In the genomic region with DNA sequence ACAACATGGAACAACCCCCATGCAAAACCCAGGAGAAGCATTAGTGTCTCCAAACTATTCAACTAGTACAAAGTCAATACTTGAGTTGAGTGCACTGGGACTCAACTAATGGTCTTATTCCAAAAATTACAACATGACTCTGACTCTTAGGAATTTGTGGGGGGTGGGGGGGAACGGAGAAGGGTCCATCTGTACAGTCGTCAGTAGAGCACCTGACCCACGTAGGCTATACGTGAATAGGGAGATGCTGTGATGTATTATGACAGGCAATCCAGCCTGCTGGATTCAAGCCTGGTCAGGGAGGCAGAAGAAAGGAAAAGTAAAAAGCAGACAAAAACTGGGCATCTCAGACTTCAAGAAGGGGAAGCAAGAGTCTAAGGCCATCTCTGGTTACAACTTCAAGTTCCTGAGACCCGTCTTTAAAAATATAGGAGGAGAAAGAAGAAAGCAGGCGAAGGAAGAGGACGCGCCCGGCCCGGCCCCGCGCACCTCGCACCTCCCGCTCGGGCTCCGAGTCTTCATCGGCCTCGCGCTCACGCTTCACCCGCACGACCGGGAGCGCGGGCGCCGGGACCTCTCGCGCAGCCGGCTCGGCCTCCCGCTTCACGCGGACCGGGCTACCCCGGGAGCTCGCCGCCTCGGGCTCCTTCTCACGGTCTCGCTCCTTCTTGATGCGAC, we compare ENCODE assay signal across 8 mouse cellular contexts. TPM values are rescaled to one million over a fixed set of nuclear protein-coding genes. Genes with fewer than 3 reads are reported as not detected.
A peak's percentile ranks its signal among the peaks of the same experiment; 100 is the strongest.
DNase-seq lines count a peak whose midpoint lies in the region; ATAC-seq lines count a peak whose summit lies in the region.

No protein-coding gene starts in this region.

- no peak for DNase-seq in heart, postnatal 36 days
- peak; percentile 74 for DNase-seq in Muller cell, postnatal 12 days (ENCODE audit: inconsistent ontology term)
- DNase-seq in hindbrain, embryonic 10.5 days (ENCODE audit: low spot score), result no peak
- DNase-seq in adrenal gland, postnatal 14 days, result no peak
- DNase-seq in ovary, postnatal 10 days (ENCODE audit: low spot score), result no peak
- no peak for DNase-seq in spleen, postnatal 10 days (ENCODE audit: low spot score in 2 of 2)

- H3K27me3 ChIP-seq in heart, embryonic 13.5 days (replicated peaks), result no peaks in the 10 kb centered on the region
- no peaks in the 10 kb centered on the region for H3K27me3 ChIP-seq in hindbrain, embryonic 10.5 days (ENCODE audit: insufficient read depth, poor library complexity, severe bottlenecking)
- no peaks in the 10 kb centered on the region for H3K27me3 ChIP-seq in midbrain, embryonic 12.5 days

- ATAC-seq in heart, embryonic 13.5 days (ENCODE audit: extremely low read depth, insufficient number of reproducible peaks, low FRiP score, low TSS enrichment), result peak; percentile 53
- peak; percentile 45 for ATAC-seq in midbrain, embryonic 12.5 days (ENCODE audit: low FRiP score, low read depth)

- no peaks in the 10 kb centered on the region for H3K9me3 ChIP-seq in heart, embryonic 13.5 days
- no peaks in the 10 kb centered on the region for H3K9me3 ChIP-seq in hindbrain, embryonic 10.5 days
- no peaks in the 10 kb centered on the region for H3K9me3 ChIP-seq in midbrain, embryonic 12.5 days

- peak overlapping the region; percentile 89 for H3K4me2 ChIP-seq in heart, embryonic 13.5 days
- H3K4me2 ChIP-seq in midbrain, embryonic 12.5 days (replicated peaks), result peak overlapping the region; percentile 97

- H3K36me3 ChIP-seq in heart, embryonic 13.5 days, result peaks cover 34% of the 10 kb centered on the region
- H3K36me3 ChIP-seq in hindbrain, embryonic 10.5 days, result peaks cover 40% of the 10 kb centered on the region
- H3K36me3 ChIP-seq in midbrain, embryonic 12.5 days, result peaks cover 20% of the 10 kb centered on the region

- intact Hi-C loops in heart, postnatal 36 days (cut with DNase I), result loop anchor here (10.0 kb wide), 1 partner anchor 440 kb away; a partner anchor contains a TSS

- under 1% methylated on average over 42 of the region's 42 CpGs for WGBS in heart, embryonic 13.5 days
- WGBS in hindbrain, embryonic 10.5 days, result under 1% methylated on average over 42 of the region's 42 CpGs
- under 1% methylated on average over 39 of the region's 42 CpGs for WGBS in midbrain, embryonic 12.5 days

- H3K4me3 ChIP-seq in heart, embryonic 13.5 days, result peak overlapping the region; percentile 97
- H3K4me3 ChIP-seq in hindbrain, embryonic 10.5 days, result peak overlapping the region; percentile 92
- H3K4me3 ChIP-seq in midbrain, embryonic 12.5 days, result peak overlapping the region; percentile 79

- peak overlapping the region; percentile 96 for H3K9ac ChIP-seq in heart, embryonic 13.5 days
- H3K9ac ChIP-seq in midbrain, embryonic 12.5 days (replicated peaks), result peak overlapping the region; percentile 85

- peaks cover 42% of the 10 kb centered on the region for H3K4me1 ChIP-seq in heart, embryonic 13.5 days
- peaks cover 53% of the 10 kb centered on the region for H3K4me1 ChIP-seq in hindbrain, embryonic 10.5 days (replicated peaks)
- peaks cover 35% of the 10 kb centered on the region for H3K4me1 ChIP-seq in midbrain, embryonic 12.5 days

- H3K27ac ChIP-seq in heart, embryonic 13.5 days (replicated peaks), result peak overlapping the region; percentile 77
- peak overlapping the region; percentile 95 for H3K27ac ChIP-seq in hindbrain, embryonic 10.5 days
- H3K27ac ChIP-seq in midbrain, embryonic 12.5 days (replicated peaks), result peak overlapping the region; percentile 64

RNA-seq across cellular contexts. Expression of a gene that starts 0.4 kb away (rescaled TPM):
- polyA plus RNA-seq in heart, embryonic 13.5 days (2015; fragmentation: Nextera tagmentation; extraction: Ambion mirVana), result 30.7 TPM in 2 replicates
- 10 to 100 TPM; 14.7 to 16.6 TPM for total RNA-seq in heart, postnatal 36 days (2021)
- 79.7 and 80.3 TPM in 2 replicates for polyA plus RNA-seq in hindbrain, embryonic 10.5 days (2016; fragmentation: Nextera tagmentation; extraction: Ambion mirVana)
- polyA plus RNA-seq in midbrain, embryonic 12.5 days (2016; fragmentation: Nextera tagmentation; extraction: Ambion mirVana), result 68.9 and 72.4 TPM in 2 replicates
- 29.1 and 32.7 TPM in 2 replicates for total RNA-seq in adrenal gland, postnatal 14 days (2021)

RNA-seq across cellular contexts. Expression of a gene that starts 2.6 kb away (rescaled TPM):
- 16.8 and 17.9 TPM in 2 replicates for polyA plus RNA-seq in heart, embryonic 13.5 days (2015; fragmentation: Nextera tagmentation; extraction: Ambion mirVana)
- 10 to 100 TPM in 1 of 2 experiments, 1 to 10 TPM in 1; 9.8 to 11.3 TPM for total RNA-seq in heart, postnatal 36 days (2021)
- 25.5 and 27.8 TPM in 2 replicates for polyA plus RNA-seq in hindbrain, embryonic 10.5 days (2016; fragmentation: Nextera tagmentation; extraction: Ambion mirVana)
- polyA plus RNA-seq in midbrain, embryonic 12.5 days (2016; fragmentation: Nextera tagmentation; extraction: Ambion mirVana), result 25.4 and 29.6 TPM in 2 replicates
- 25.8 and 33.1 TPM in 2 replicates for total RNA-seq in adrenal gland, postnatal 14 days (2021)

RNA-seq across cellular contexts. Expression of a gene that starts 10.7 kb away (rescaled TPM):
- 13.4 and 15.1 TPM in 2 replicates for polyA plus RNA-seq in heart, embryonic 13.5 days (2015; fragmentation: Nextera tagmentation; extraction: Ambion mirVana)
- total RNA-seq in heart, postnatal 36 days (2021), result 10 to 100 TPM; 19.3 to 22.6 TPM
- polyA plus RNA-seq in hindbrain, embryonic 10.5 days (2016; fragmentation: Nextera tagmentation; extraction: Ambion mirVana), result 5.7 and 7.0 TPM in 2 replicates
- polyA plus RNA-seq in midbrain, embryonic 12.5 days (2016; fragmentation: Nextera tagmentation; extraction: Ambion mirVana), result 7.3 and 8.2 TPM in 2 replicates
- total RNA-seq in adrenal gland, postnatal 14 days (2021), result 20.2 and 36.5 TPM in 2 replicates

RNA-seq across cellular contexts. Expression of a gene that starts 22.2 kb away (rescaled TPM):
- 88.4 and 104 TPM in 2 replicates for polyA plus RNA-seq in heart, embryonic 13.5 days (2015; fragmentation: Nextera tagmentation; extraction: Ambion mirVana)
- 10 to 100 TPM; 42.8 to 47.6 TPM for total RNA-seq in heart, postnatal 36 days (2021)
- polyA plus RNA-seq in hindbrain, embryonic 10.5 days (2016; fragmentation: Nextera tagmentation; extraction: Ambion mirVana), result 110 and 114 TPM in 2 replicates
- polyA plus RNA-seq in midbrain, embryonic 12.5 days (2016; fragmentation: Nextera tagmentation; extraction: Ambion mirVana), result 98.1 and 98.7 TPM in 2 replicates
- total RNA-seq in adrenal gland, postnatal 14 days (2021), result 204 and 217 TPM in 2 replicates

RNA-seq across cellular contexts. Expression of a gene that starts 35.7 kb away (rescaled TPM):
- 42.7 and 53.4 TPM in 2 replicates for polyA plus RNA-seq in heart, embryonic 13.5 days (2015; fragmentation: Nextera tagmentation; extraction: Ambion mirVana)
- 10 to 100 TPM; 67.4 to 72.6 TPM for total RNA-seq in heart, postnatal 36 days (2021)
- 13.6 and 15.8 TPM in 2 replicates for polyA plus RNA-seq in hindbrain, embryonic 10.5 days (2016; fragmentation: Nextera tagmentation; extraction: Ambion mirVana)
- polyA plus RNA-seq in midbrain, embryonic 12.5 days (2016; fragmentation: Nextera tagmentation; extraction: Ambion mirVana), result 10.2 and 12.7 TPM in 2 replicates
- 33.9 and 40.5 TPM in 2 replicates for total RNA-seq in adrenal gland, postnatal 14 days (2021)
